Mouse (Mus musculus) thymus, adult 2 months (tissue): ENCODE results near the gene Fbln5. TPM values are rescaled to one million over a fixed set of nuclear protein-coding genes. Genes with fewer than 3 reads are reported as not detected.

Source experiments
- DNase-seq: peaks from one replicate; pipeline ENCODE4 v3.0.0; 2021
- H3K27ac ChIP-seq: fragments of 200-500 bp; 2 replicates; pipeline ENCODE4 v1.5.1; 2012; ENCODE audit warnings: low read length, control low read depth; ENCODE audit not compliant: control insufficient read depth, insufficient read depth
- H3K27me3 ChIP-seq: fragments of 200-500 bp; 2 replicates; pipeline ENCODE4 v1.6.1; 2012; ENCODE audit warnings: mild to moderate bottlenecking, low read length, moderate library complexity, mixed read lengths; ENCODE audit not compliant: control insufficient read depth, insufficient read depth
- H3K36me3 ChIP-seq: fragments of 200-500 bp; 2 replicates; pipeline ENCODE4 v1.6.1; 2012; ENCODE audit warnings: mild to moderate bottlenecking, low read length, moderate library complexity; ENCODE audit not compliant: control insufficient read depth, insufficient read depth
- H3K4me1 ChIP-seq: fragments of 200-500 bp; replicated peaks from 2 replicates; pipeline ENCODE4 v1.6.1; 2012; ENCODE audit warnings: low read length; ENCODE audit not compliant: control insufficient read depth, insufficient read depth
- H3K4me3 ChIP-seq: fragments of 200-500 bp; 2 replicates; pipeline ENCODE4 v1.5.1; 2012; ENCODE audit warnings: mild to moderate bottlenecking, low read length, control low read depth, moderate library complexity; ENCODE audit not compliant: control insufficient read depth, insufficient read depth
- CTCF ChIP-seq: fragments of 200-500 bp; IDR thresholded peaks from 2 replicates; pipeline ENCODE4 v1.5.1; 2012; ENCODE audit warnings: mild to moderate bottlenecking, control low read depth, low read length, moderate library complexity, borderline replicate concordance; ENCODE audit not compliant: control insufficient read depth, poor library complexity, insufficient read depth; ENCODE audit errors: extremely low read depth
- POLR2A ChIP-seq: fragments of 200-500 bp; IDR thresholded peaks from 2 replicates; pipeline ENCODE4 v1.6.1; 2012; ENCODE audit warnings: mild to moderate bottlenecking, low read length, control low read depth, moderate library complexity; ENCODE audit not compliant: control insufficient read depth, poor library complexity, insufficient read depth; ENCODE audit errors: extremely low read depth
- WGBS: fragments of 180-500 bp; shearing (Covaris S2); methylation state at CpG from one replicate; pipeline ENCODE4 v1.1.7; 2018; 5-methylcytosine and 5-hydroxymethylcytosine counted together
- polyA plus RNA-seq: library from polyadenylated mRNA; depleted of rRNA; stranded (reverse); fragments of >200 nt; gene quantifications from 2 replicates; pipeline ENCODE4 v1.2.3, GENCODE M21; 2012; rRNA removed

The Fbln5 gene
- polyA plus RNA-seq, 1 experiment: 16.3 TPM

DNA sequence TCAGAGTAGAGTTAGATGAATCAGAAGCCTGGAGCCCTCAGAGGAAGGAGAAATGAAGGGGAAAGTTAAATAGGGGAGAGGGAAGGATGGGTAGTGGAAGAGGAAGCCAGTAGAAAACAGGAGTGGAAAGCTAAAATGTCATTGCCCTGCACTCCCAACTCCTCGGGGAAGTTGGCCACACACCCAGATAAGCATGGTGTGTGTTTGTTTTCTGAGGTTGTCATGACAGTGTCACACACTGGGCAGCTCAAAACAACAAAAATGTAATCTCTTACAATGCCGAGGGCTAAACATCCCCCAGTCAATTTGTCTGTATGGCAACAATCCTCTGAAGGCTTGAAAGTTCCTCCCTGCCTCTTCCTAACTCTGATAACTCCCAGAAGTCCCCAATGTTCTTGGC, 78.4 kb downstream of the Fbln5 start:
- H3K27ac ChIP-seq: no peak overlapping the region
- 38% methylated on average over 2 of the region's 2 CpGs for WGBS

DNA sequence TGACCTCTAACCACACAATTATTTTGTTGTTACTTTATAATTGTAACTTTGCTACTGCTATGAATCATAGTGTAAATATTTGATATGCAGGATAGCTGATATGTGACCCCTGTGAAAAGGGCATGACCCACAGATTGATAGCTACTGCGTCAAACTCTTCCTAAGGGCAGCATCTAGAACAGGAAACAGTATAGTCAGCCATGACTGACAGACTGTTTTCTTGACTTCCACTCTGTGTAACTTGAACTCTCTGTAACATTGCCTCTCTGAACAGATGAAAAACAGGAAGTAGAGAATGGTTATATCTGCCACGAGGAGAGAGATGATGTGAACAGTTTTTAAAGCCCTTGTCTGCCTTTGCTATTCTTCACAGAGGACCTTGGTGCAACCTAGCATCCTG, 78.8 kb downstream of the Fbln5 start:
- 8% methylated on average over 2 of the region's 2 CpGs for WGBS
- no peaks in the 10 kb centered on the region for H3K27me3 ChIP-seq
- H3K4me3 ChIP-seq: no peak overlapping the region
- no peak for TF ChIP-seq POLR2A
- no peak for TF ChIP-seq CTCF
- H3K27ac ChIP-seq: no peak overlapping the region
- no peak for DNase-seq
- no peaks in the 10 kb centered on the region for H3K36me3 ChIP-seq
- H3K4me1 ChIP-seq: no peaks in the 10 kb centered on the region

More for the DNA sequence above, 78.4 kb downstream of the Fbln5 start:
- TF ChIP-seq CTCF: no peak
- TF ChIP-seq POLR2A: no peak
- no peak overlapping the region for H3K4me3 ChIP-seq
- DNase-seq: no peak
- no peaks in the 10 kb centered on the region for H3K36me3 ChIP-seq
- no peaks in the 10 kb centered on the region for H3K27me3 ChIP-seq
- H3K4me1 ChIP-seq: no peaks in the 10 kb centered on the region

DNA sequence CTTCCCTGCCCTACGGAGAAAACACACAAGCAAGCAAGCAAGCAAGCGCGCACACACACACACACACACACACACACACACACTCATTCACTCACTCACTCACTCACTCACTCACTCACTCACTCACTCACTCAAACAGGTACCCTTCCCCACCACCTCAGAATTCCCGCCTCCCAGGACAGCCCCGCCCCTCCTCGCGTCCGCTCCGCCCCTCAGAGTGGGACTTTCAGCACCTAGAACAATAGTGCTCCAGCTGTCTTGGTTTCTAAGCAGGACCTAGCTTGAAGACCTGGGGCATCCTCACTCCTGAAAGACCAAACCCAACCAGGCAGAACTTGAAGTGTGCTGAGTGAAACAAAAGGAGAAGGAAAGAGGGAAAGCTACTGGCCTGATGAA, 100.1 kb downstream of the Fbln5 start:
- WGBS: 4% methylated on average over 9 of the region's 9 CpGs
- Histone ChIP-seq H3K27ac (no peak overlapping the region), H3K36me3 (no peaks in the 10 kb centered on the region), H3K27me3 (peaks cover 3% of the 10 kb centered on the region; the same call in 1 of the 2 replicates), H3K4me1 (peaks cover 9% of the 10 kb centered on the region), H3K4me3 (peak overlapping the region; percentile 43)
- TF ChIP-seq POLR2A (no peak), CTCF (no peak)
- no peak for DNase-seq

DNA sequence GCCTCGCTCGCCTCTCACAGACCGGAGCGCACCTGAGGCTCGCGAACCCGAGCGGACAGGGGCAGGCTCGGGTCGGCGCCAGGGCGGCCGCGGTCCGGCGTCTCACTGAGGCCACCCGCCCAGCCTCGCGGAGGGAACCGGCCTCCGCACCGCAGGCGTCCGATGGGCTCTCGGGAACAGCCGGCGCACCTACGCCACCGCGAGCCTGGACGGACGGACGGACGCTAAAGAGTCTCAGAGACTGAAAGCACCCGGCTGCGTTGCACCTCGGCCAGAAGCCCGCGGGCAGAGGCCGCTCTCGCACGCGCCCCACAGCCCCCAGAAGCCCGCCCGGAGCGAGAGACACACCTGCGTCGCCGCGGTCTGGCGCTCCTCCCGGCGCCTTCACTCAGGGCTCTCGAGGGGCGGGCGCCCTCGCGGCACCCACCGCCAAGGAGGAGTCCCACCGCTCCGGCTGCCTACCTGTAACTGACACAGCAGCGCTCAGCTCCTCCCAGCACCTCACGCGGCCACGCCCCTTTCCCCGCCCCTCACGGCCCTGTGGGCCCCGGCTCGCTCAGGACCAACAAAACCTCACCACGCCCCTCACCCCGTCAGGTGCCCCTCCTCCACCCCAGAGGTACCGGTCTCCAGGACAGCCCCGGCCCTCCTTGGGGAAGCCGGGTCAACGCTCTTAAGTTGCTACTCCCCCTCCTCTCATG, 100.7 kb downstream of the Fbln5 start, which contains the start of gene Tc2n:
Tc2n (minus strand) TSS at position 470 of the 701 bp plus-strand sequence.
- peak; percentile 63 for DNase-seq
- no peaks in the 10 kb centered on the region for H3K36me3 ChIP-seq
- H3K4me3 ChIP-seq: peak within 1 kb of the TSS; percentile 43
- under 1% methylated on average over 74 of the region's 75 CpGs for WGBS
- TF ChIP-seq POLR2A (no peak), CTCF (no peak)
- H3K27me3 ChIP-seq: peaks cover 3% of the 10 kb centered on the region; the same call in 1 of the 2 replicates
- H3K4me1 ChIP-seq: peaks cover 9% of the 10 kb centered on the region
- H3K27ac ChIP-seq: no peak within 1 kb of the TSS

DNA sequence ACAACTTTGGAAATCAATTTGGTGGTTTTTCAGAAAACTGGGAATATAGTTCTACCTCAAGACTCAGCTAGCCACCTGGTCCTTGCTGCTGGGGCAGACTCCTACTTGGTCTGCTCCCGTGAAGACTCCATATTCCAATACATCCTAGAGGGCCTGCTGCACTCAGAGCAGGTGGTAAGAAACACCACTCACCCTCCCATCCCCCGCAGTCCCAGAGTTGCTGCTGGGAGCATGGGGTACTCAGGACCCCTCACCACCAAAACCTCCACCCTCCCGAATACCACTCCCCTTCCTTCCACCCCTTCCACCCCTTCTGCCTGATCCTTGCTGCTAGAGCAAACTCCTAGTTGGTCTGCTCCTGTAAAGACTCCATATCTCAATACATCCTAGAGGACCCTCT, 119.7 kb downstream of the Fbln5 start:
- DNase-seq: no peak
- no peaks in the 10 kb centered on the region for H3K27me3 ChIP-seq
- no peak overlapping the region for H3K27ac ChIP-seq
- TF ChIP-seq POLR2A (no peak), CTCF (no peak)
- no peaks in the 10 kb centered on the region for H3K4me1 ChIP-seq
- WGBS: 79% methylated on average over 3 of the region's 3 CpGs
- no peak overlapping the region for H3K4me3 ChIP-seq
- no peaks in the 10 kb centered on the region for H3K36me3 ChIP-seq

Other genes with a start within 250 kb of the Fbln5 start
- gene Tc2n, start 100.5 kb downstream of the Fbln5 start, polyA plus RNA-seq: 0.05 TPM in 1 of 2 replicates, not detected in the other
- gene Trip11, start 94.2 kb upstream of the Fbln5 start, polyA plus RNA-seq: 6.4 and 7.6 TPM in 2 replicates
- gene Atxn3, start 139.2 kb upstream of the Fbln5 start, polyA plus RNA-seq: 5.5 and 6.0 TPM in 2 replicates
- 6.6 and 6.9 TPM in 2 replicates for gene Cpsf2, start 156.9 kb upstream of the Fbln5 start, polyA plus RNA-seq